Mouse (Mus musculus): ENCODE measurements at regions not wholly inside any gene's neighbourhood (a gene's known extent, or its start where the extent isn't known, plus 50 kb on each side); places are given as distances from the start of the nearest gene placed in this dataset.

- Histone ChIP-seq H3K9ac (ENCODE audit: insufficient read depth, low read depth, low read length, poor library complexity, severe bottlenecking) (no peak overlapping the region), H3K4me1 (ENCODE audit: control insufficient read depth in 2 of 2, insufficient read depth in 2 of 2, low read length in 2 of 2, poor library complexity in 1 of 2) (no peaks in the 10 kb centered on the region), H3K36me3 (ENCODE audit: control insufficient read depth, insufficient read depth, low read length, poor library complexity, severe bottlenecking) (no peaks in the 10 kb centered on the region), H3K4me3 (ENCODE audit: insufficient read depth in 1 of 2, low read depth in 1 of 2, low read length in 2 of 2, poor library complexity in 1 of 2, severe bottlenecking in 1 of 2) (no peak overlapping the region), H3K27ac (ENCODE audit: insufficient read depth, low read depth, low read length, poor library complexity, severe bottlenecking) (no peak overlapping the region), H3K9me3 (ENCODE audit: control insufficient read depth, insufficient read depth, low read depth, low read length) (no peaks in the 10 kb centered on the region)
- DNase-seq (ENCODE audit: low read depth, low spot score): no peak
- no peak for TF ChIP-seq CHD2 (IDR thresholded peaks at IDR 0.05; ENCODE audit: low read depth, low read length)
- no peak for TF ChIP-seq ZC3H11A (IDR thresholded peaks at IDR 0.05; ENCODE audit: borderline replicate concordance, low read depth, low read length)
- no peak for TF ChIP-seq MAFK (IDR thresholded peaks at IDR 0.05; ENCODE audit: insufficient read depth, low read depth, low read length)
- no peak for TF ChIP-seq HCFC1 (IDR thresholded peaks at IDR 0.05; ENCODE audit: borderline replicate concordance, insufficient read depth, low read length)
- TF ChIP-seq ZNF384 (IDR thresholded peaks at IDR 0.05; ENCODE audit: low read depth, low read length): no peak
- in situ Hi-C loops (cut with MboI; ENCODE audit: low sequenced_read_pairs in 2 of 2, unreplicated experiment in 2 of 2): no loop called here
Measured at GRCm38 (mm10) chr8:48915275-48915674, 71.5 kb upstream of the Tenm3 start.

GRCm38 (mm10) chr8:48912842-48913241 lies 69.1 kb upstream of the Tenm3 start:
- H3K27ac ChIP-seq (ENCODE audit: insufficient read depth, low read depth, low read length, poor library complexity, severe bottlenecking): no peak overlapping the region
- DNase-seq (ENCODE audit: low read depth, low spot score): no peak
- TF ChIP-seq HCFC1 (IDR thresholded peaks at IDR 0.05; ENCODE audit: borderline replicate concordance, insufficient read depth, low read length) (no peak), ZNF384 (IDR thresholded peaks at IDR 0.05; ENCODE audit: low read depth, low read length) (no peak), CHD2 (IDR thresholded peaks at IDR 0.05; ENCODE audit: low read depth, low read length) (no peak), ZC3H11A (IDR thresholded peaks at IDR 0.05; ENCODE audit: borderline replicate concordance, low read depth, low read length) (no peak), MAFK (IDR thresholded peaks at IDR 0.05; ENCODE audit: insufficient read depth, low read depth, low read length) (no peak)
- in situ Hi-C loops (cut with MboI; ENCODE audit: low sequenced_read_pairs in 2 of 2, unreplicated experiment in 2 of 2): no loop called here
- no peaks in the 10 kb centered on the region for H3K36me3 ChIP-seq (ENCODE audit: control insufficient read depth, insufficient read depth, low read length, poor library complexity, severe bottlenecking)
- H3K4me3 ChIP-seq (ENCODE audit: insufficient read depth in 1 of 2, low read depth in 1 of 2, low read length in 2 of 2, poor library complexity in 1 of 2, severe bottlenecking in 1 of 2): no peak overlapping the region
- H3K9ac ChIP-seq (ENCODE audit: insufficient read depth, low read depth, low read length, poor library complexity, severe bottlenecking): no peak overlapping the region
- no peaks in the 10 kb centered on the region for H3K9me3 ChIP-seq (ENCODE audit: control insufficient read depth, insufficient read depth, low read depth, low read length)
- no peaks in the 10 kb centered on the region for H3K4me1 ChIP-seq (ENCODE audit: control insufficient read depth in 2 of 2, insufficient read depth in 2 of 2, low read length in 2 of 2, poor library complexity in 1 of 2)

- no peak overlapping the region for H3K9ac ChIP-seq (ENCODE audit: insufficient read depth, low read depth, low read length, poor library complexity, severe bottlenecking)
- TF ChIP-seq ZC3H11A (IDR thresholded peaks at IDR 0.05; ENCODE audit: borderline replicate concordance, low read depth, low read length) (no peak), ZNF384 (IDR thresholded peaks at IDR 0.05; ENCODE audit: low read depth, low read length) (no peak), HCFC1 (IDR thresholded peaks at IDR 0.05; ENCODE audit: borderline replicate concordance, insufficient read depth, low read length) (no peak), MAFK (IDR thresholded peaks at IDR 0.05; ENCODE audit: insufficient read depth, low read depth, low read length) (no peak), CHD2 (IDR thresholded peaks at IDR 0.05; ENCODE audit: low read depth, low read length) (no peak)
- H3K9me3 ChIP-seq (ENCODE audit: control insufficient read depth, insufficient read depth, low read depth, low read length): no peaks in the 10 kb centered on the region
- in situ Hi-C loops (cut with MboI; ENCODE audit: low sequenced_read_pairs in 2 of 2, unreplicated experiment in 2 of 2): no loop called here
- H3K4me1 ChIP-seq (ENCODE audit: control insufficient read depth in 2 of 2, insufficient read depth in 2 of 2, low read length in 2 of 2, poor library complexity in 1 of 2): no peaks in the 10 kb centered on the region
- no peak overlapping the region for H3K4me3 ChIP-seq (ENCODE audit: insufficient read depth in 1 of 2, low read depth in 1 of 2, low read length in 2 of 2, poor library complexity in 1 of 2, severe bottlenecking in 1 of 2)
- no peak overlapping the region for H3K27ac ChIP-seq (ENCODE audit: insufficient read depth, low read depth, low read length, poor library complexity, severe bottlenecking)
- no peak for DNase-seq (ENCODE audit: low read depth, low spot score)
- no peaks in the 10 kb centered on the region for H3K36me3 ChIP-seq (ENCODE audit: control insufficient read depth, insufficient read depth, low read length, poor library complexity, severe bottlenecking)
Measured at GRCm38 (mm10) chr8:48901668-48902406, 58.1 kb upstream of the Tenm3 start.

GRCm38 (mm10) chr8:48896687-48897086 lies 52.9 kb upstream of the Tenm3 start:
- H3K36me3 ChIP-seq (ENCODE audit: control insufficient read depth, insufficient read depth, low read length, poor library complexity, severe bottlenecking): no peaks in the 10 kb centered on the region
- no peaks in the 10 kb centered on the region for H3K9me3 ChIP-seq (ENCODE audit: control insufficient read depth, insufficient read depth, low read depth, low read length)
- no peak overlapping the region for H3K27ac ChIP-seq (ENCODE audit: insufficient read depth, low read depth, low read length, poor library complexity, severe bottlenecking)
- H3K4me1 ChIP-seq (ENCODE audit: control insufficient read depth in 2 of 2, insufficient read depth in 2 of 2, low read length in 2 of 2, poor library complexity in 1 of 2): no peaks in the 10 kb centered on the region
- in situ Hi-C loops (cut with MboI; ENCODE audit: low sequenced_read_pairs in 2 of 2, unreplicated experiment in 2 of 2): no loop called here
- no peak for DNase-seq (ENCODE audit: low read depth, low spot score)
- TF ChIP-seq MAFK (IDR thresholded peaks at IDR 0.05; ENCODE audit: insufficient read depth, low read depth, low read length) (no peak), ZC3H11A (IDR thresholded peaks at IDR 0.05; ENCODE audit: borderline replicate concordance, low read depth, low read length) (no peak), HCFC1 (IDR thresholded peaks at IDR 0.05; ENCODE audit: borderline replicate concordance, insufficient read depth, low read length) (no peak), ZNF384 (IDR thresholded peaks at IDR 0.05; ENCODE audit: low read depth, low read length) (no peak), CHD2 (IDR thresholded peaks at IDR 0.05; ENCODE audit: low read depth, low read length) (no peak)
- H3K4me3 ChIP-seq (ENCODE audit: insufficient read depth in 1 of 2, low read depth in 1 of 2, low read length in 2 of 2, poor library complexity in 1 of 2, severe bottlenecking in 1 of 2): no peak overlapping the region
- H3K9ac ChIP-seq (ENCODE audit: insufficient read depth, low read depth, low read length, poor library complexity, severe bottlenecking): no peak overlapping the region
